Mouse (Mus musculus): ENCODE data around the gene Cxcl17.

GRCm38 (mm10) chr7:25411861-25412260 is 825 bp downstream of the Cxcl17 start:
- TF ChIP-seq POLR2A (IDR thresholded peaks at IDR 0.05; ENCODE audit: low read depth, low read length), result no peak
- TF ChIP-seq CTCF (IDR thresholded peaks at IDR 0.05; ENCODE audit: borderline replicate concordance, insufficient read depth, low read length), result no peak

All from embryonic fibroblast, embryonic 13.5 days (primary cell).